Mouse (Mus musculus) embryonic facial prominence, embryonic 14.5 days (tissue): ENCODE data around the gene Cog7. TPM values are rescaled to one million over a fixed set of nuclear protein-coding genes. Genes with fewer than 3 reads are reported as not detected.

Experiments
- ATAC-seq: fragments of 200-750 bp; cut with Nextera tagmentation; 2 replicates; pipeline ENCODE4 v1.8.0; 2017; ENCODE audit warnings: low read depth, moderate number of reproducible peaks, moderate TSS enrichment
- DNase-seq: peaks from one replicate; pipeline ENCODE4 v3.0.0-alpha.2; 2015; ENCODE audit warnings: low spot score
- H3K27ac ChIP-seq: fragments of 300-500 bp; sonication (generic); replicated peaks from 2 replicates; pipeline ENCODE4 v1.5.1; 2014; ENCODE audit warnings: low read depth, mild to moderate bottlenecking, low read length, moderate library complexity
- H3K27me3 ChIP-seq: fragments of 300-500 bp; sonication (generic); replicated peaks from 2 replicates; pipeline ENCODE4 v1.6.1; 2014; ENCODE audit warnings: low read length; ENCODE audit not compliant: control insufficient read depth, insufficient read depth
- H3K36me3 ChIP-seq: fragments of 300-500 bp; sonication (generic); 2 replicates; pipeline ENCODE4 v1.6.1; 2014; ENCODE audit warnings: low read length, mixed read lengths; ENCODE audit not compliant: control insufficient read depth, insufficient read depth
- H3K4me1 ChIP-seq: fragments of 300-500 bp; sonication (generic); 2 replicates; pipeline ENCODE4 v1.6.1; 2014; ENCODE audit warnings: antibody characterized with exemption, low read length; ENCODE audit not compliant: control insufficient read depth, insufficient read depth
- H3K4me2 ChIP-seq: fragments of 300-500 bp; sonication (generic); 2 replicates; pipeline ENCODE4 v1.6.1; 2014; ENCODE audit warnings: low read depth, mild to moderate bottlenecking, low read length, moderate library complexity, mixed read lengths
- H3K4me3 ChIP-seq: fragments of 300-500 bp; sonication (generic); 2 replicates; pipeline ENCODE4 v1.5.1; 2014; ENCODE audit warnings: low read depth, mild to moderate bottlenecking, low read length
- H3K9ac ChIP-seq: fragments of 300-500 bp; sonication (generic); 2 replicates; pipeline ENCODE4 v1.6.1; 2014; ENCODE audit warnings: low read depth, mild to moderate bottlenecking, low read length, moderate library complexity, mixed read lengths
- H3K9me3 ChIP-seq: fragments of 300-500 bp; sonication (generic); 2 replicates; pipeline ENCODE4 v1.6.1; 2016; ENCODE audit warnings: low read length; ENCODE audit not compliant: control insufficient read depth
- WGBS: fragments of 180-500 bp; shearing (Covaris S2); extraction: QIAGEN DNeasy Blood & Tissue Kit; methylation state at CpG from one replicate; pipeline ENCODE4 v1.1.7; 2014; 5-methylcytosine and 5-hydroxymethylcytosine counted together
- polyA plus RNA-seq: library from polyadenylated mRNA; unstranded; fragments of >200 nt; fragmentation: Nextera tagmentation; extraction: Ambion mirVana; gene quantifications from 2 replicates; pipeline ENCODE4 v1.2.1, GENCODE M21; 2014

Cog7 gene
- polyA plus RNA-seq, 1 experiment from 2014 or later: 11.4 TPM

DNA sequence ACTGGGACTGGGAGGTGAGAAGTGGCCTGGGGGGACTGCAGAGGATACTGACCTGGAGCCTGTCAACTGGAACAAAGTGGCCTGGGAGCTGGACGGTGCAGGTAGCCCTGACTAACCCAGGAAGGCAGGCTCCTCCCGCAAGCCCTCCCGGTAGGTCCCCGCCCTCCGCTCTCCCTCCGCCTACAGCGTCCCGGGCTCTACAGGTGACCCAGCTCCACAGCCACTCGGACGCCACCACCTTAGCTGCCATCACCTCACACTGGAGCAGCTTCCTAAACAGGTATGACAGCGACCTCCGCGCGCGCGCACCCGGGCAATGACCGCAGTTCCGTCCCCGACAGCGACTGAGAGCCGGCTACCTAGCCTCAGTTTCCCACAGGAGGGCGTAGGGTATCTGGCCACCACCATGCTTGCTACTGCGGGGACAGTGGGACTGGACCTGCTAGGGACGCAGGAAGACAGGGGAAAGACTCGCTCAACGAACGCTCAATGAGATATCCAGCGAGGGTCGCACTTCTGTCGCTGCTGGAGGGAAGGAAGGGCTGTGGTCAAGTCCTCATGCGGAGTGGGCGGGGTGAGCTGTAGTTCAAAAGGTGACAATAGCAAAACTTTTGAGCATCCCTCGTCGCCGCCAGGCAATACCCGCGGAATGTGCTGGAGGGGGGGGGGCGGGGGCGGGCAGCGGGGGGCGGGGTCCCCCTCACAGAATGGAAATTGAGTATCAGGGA is 116.5 kb downstream of the Cog7 start, which contains the start of gene Scnn1b:
Gene Scnn1b (plus strand): TSS at position 181 of the 728 bp plus-strand sequence.
- no peaks in the 10 kb centered on the region for H3K4me1 ChIP-seq
- DNase-seq (no peak), ATAC-seq (no peak)
- H3K27me3 ChIP-seq: peaks cover 33% of the 10 kb centered on the region
- 2% methylated on average over 30 of the region's 42 CpGs for WGBS
- no peak within 1 kb of the TSS for H3K27ac ChIP-seq
- H3K36me3 ChIP-seq: no peaks in the 10 kb centered on the region
- peak within 1 kb of the TSS; percentile 28 for H3K4me3 ChIP-seq
- 0 out of 2 replicates have a peak within 1 kb of the TSS, but pooled peaks have one; percentile 3 for H3K9ac ChIP-seq
- peak within 1 kb of the TSS; percentile 52 for H3K4me2 ChIP-seq
- H3K9me3 ChIP-seq: no peaks in the 10 kb centered on the region

DNA sequence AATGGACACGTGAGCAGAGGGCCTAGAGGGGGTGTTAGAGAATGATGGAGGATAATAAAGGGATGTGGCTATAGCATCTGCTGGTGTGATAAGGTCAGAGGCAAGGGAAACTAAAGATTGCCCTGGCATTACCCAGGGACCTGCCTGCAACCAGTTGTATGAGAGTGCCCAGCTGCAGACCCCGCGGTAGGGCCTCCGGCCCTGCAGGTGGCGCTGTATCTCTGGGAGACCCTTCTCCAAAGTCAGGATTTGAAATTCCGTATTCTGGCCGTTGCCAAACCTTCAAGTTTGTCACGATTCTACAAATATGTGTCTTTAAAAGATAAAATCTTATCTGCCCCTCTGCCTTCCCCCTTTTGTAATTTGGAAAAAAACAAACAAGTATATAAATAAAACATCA is 122.6 kb downstream of the Cog7 start:
- DNase-seq (no peak), ATAC-seq (no peak)
- H3K4me2 ChIP-seq: no peak overlapping the region
- H3K36me3 ChIP-seq: no peaks in the 10 kb centered on the region
- WGBS: 76% methylated on average over 8 of the region's 8 CpGs
- H3K9me3 ChIP-seq: no peaks in the 10 kb centered on the region
- no peak overlapping the region for H3K9ac ChIP-seq
- peaks cover 8% of the 10 kb centered on the region for H3K27me3 ChIP-seq
- H3K27ac ChIP-seq: no peak overlapping the region
- no peak overlapping the region for H3K4me3 ChIP-seq
- no peaks in the 10 kb centered on the region for H3K4me1 ChIP-seq

DNA sequence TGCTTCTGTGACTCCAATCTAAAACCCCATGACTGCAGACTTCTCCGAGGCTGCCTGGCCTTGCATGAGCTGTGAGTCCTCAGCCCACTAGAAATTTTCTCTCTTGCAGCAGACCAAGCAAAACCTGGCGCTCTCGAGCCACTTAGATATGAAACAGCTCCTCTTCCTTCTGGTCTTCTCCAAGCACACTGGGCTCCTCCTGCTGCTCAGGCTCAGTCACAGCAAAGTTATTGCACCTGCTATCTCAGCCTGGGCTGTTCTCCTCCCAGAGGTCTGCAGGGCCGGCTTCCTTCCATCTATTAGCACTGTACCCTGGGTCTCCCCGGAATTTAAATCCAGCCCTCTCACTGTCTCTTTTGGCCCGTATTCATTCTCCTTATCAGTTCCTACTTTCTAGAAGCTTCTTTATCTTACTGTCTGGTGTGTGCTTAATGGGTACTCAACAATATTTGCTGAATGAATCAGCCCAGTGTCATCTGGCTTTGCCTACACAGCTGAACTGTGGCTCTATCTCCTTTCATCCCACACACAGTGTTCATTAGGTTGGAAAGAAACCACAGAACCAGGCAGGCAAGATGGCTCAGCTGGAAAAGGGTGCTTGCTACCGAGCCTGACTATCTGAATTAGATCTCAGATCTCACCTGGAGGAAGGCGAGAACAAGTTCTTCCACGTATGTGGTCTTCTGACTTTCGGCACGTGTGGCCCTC is 124.2 kb downstream of the Cog7 start:
- Histone ChIP-seq H3K9ac (no peak overlapping the region), H3K36me3 (no peaks in the 10 kb centered on the region), H3K27me3 (no peaks in the 10 kb centered on the region), H3K9me3 (no peaks in the 10 kb centered on the region), H3K27ac (no peak overlapping the region), H3K4me2 (no peak overlapping the region), H3K4me3 (no peak overlapping the region), H3K4me1 (no peaks in the 10 kb centered on the region)
- WGBS: 85% methylated on average over 11 of the region's 11 CpGs
- ATAC-seq: no peak
- DNase-seq: no peak

DNA sequence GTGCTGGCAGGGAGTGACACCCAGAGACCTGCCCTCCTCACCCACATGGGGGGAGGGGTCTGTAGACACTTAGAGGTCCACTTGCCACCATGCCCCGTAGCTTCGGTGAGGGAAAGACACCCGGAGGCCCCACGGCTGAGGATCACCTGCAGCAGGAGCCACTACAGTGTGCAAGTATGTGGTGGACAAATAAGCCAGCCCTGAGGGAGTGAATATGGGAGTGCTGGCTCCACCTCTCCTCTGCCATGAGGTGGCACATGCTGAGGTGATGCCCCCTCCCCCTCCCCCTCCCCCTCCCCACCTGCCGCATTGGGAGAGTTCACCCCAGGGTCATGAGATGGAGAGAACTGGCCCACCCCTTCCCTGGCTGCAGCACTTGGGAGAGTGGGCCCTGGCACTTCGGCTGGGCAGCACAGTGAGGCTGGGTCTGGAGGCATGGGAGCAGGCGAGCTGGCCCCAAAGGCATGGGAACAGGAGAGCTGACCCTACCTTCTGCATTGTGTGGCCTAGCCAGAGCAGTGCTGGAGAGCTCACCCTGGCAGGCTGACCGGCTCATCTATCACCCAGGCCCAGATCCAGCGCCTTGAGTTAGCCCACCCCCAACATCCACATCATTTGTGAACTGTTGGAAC is 132.9 kb downstream of the Cog7 start:
- Histone ChIP-seq H3K9ac (no peak overlapping the region), H3K9me3 (no peaks in the 10 kb centered on the region), H3K36me3 (no peaks in the 10 kb centered on the region), H3K27ac (no peak overlapping the region), H3K4me1 (no peaks in the 10 kb centered on the region), H3K4me2 (no peak overlapping the region), H3K27me3 (no peaks in the 10 kb centered on the region), H3K4me3 (no peak overlapping the region)
- 76% methylated on average over 8 of the region's 9 CpGs for WGBS
- DNase-seq: no peak
- ATAC-seq: no peak

DNA sequence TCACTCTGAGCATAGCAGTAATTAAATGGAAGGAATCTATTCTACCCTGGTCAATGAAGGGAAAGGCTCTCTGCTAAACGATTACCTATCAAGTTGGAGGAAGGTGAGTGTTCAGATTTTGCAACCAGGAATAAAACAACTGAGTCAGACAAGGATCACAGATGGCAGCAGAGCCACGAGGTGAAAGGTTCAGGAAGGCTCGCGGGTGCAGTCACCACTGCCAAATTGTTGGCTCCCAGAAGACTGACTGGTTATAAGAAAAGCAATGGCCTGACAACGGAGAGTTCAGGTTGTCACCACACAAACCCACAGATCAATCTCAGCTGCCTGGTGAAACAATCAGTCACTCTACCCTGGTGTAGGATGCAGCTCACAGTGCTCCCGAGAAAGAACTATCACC is 135.5 kb downstream of the Cog7 start:
- WGBS: 79% methylated on average over 6 of the region's 6 CpGs
- DNase-seq (no peak), ATAC-seq (no peak)
- Histone ChIP-seq H3K36me3 (no peaks in the 10 kb centered on the region), H3K9ac (no peak overlapping the region), H3K27me3 (no peaks in the 10 kb centered on the region), H3K4me3 (no peak overlapping the region), H3K4me1 (no peaks in the 10 kb centered on the region), H3K4me2 (no peak overlapping the region), H3K9me3 (no peaks in the 10 kb centered on the region), H3K27ac (no peak overlapping the region)

DNA sequence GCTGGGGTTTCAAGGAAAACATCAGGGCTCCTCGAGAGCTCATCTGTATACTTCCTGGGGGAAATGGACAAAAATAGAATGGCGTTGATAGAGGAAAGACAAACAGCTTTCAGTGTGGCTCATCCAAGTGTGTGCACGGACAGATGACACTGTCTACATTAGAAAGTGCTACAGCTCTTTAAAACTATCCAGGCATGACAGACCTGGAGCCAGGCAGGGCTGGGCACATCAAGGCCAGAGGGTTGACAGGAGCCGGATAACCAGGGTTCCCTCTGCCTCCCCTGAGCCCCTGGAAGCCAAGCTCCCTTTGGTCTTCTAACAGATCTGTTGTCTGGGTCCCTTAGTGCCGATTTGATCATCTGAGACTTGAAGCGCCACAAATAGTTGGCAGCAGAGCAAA is 139.3 kb downstream of the Cog7 start:
- WGBS: 67% methylated on average over 6 of the region's 6 CpGs
- no peak for DNase-seq
- no peak overlapping the region for H3K27ac ChIP-seq

DNA sequence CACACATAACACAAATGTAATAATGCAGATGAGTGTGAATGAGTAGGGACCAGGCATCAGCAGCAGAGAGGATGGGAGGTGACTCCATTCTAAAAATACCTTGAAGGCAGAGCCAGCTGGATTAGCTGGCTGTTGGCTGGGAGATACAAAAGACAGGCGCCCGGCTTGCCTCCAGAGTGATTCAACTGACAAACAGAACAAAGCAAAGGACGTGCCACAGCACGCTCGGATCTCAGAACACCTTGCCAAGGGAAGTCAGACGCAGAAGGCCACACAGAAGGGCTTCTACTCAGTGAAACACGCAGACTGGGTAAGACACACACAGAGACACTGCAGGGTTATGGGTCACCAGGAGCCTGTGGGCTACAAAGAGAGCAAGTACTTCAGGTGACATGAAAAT is 140.7 kb downstream of the Cog7 start:
- H3K9ac ChIP-seq: no peak overlapping the region
- WGBS: 72% methylated on average over 7 of the region's 7 CpGs
- ATAC-seq (peak; percentile 72), DNase-seq (peak; percentile 84)
- H3K9me3 ChIP-seq: no peaks in the 10 kb centered on the region
- H3K27ac ChIP-seq: no peak overlapping the region
- H3K36me3 ChIP-seq: no peaks in the 10 kb centered on the region
- no peak overlapping the region for H3K4me3 ChIP-seq
- H3K27me3 ChIP-seq: no peaks in the 10 kb centered on the region
- H3K4me2 ChIP-seq: no peak overlapping the region
- H3K4me1 ChIP-seq: no peaks in the 10 kb centered on the region

More for the DNA sequence above, 139.3 kb downstream of the Cog7 start:
- H3K9me3 ChIP-seq: no peaks in the 10 kb centered on the region
- H3K9ac ChIP-seq: no peak overlapping the region
- H3K4me2 ChIP-seq: no peak overlapping the region
- no peaks in the 10 kb centered on the region for H3K27me3 ChIP-seq
- H3K4me1 ChIP-seq: no peaks in the 10 kb centered on the region
- no peaks in the 10 kb centered on the region for H3K36me3 ChIP-seq
- H3K4me3 ChIP-seq: no peak overlapping the region
- no peak for ATAC-seq

DNA sequence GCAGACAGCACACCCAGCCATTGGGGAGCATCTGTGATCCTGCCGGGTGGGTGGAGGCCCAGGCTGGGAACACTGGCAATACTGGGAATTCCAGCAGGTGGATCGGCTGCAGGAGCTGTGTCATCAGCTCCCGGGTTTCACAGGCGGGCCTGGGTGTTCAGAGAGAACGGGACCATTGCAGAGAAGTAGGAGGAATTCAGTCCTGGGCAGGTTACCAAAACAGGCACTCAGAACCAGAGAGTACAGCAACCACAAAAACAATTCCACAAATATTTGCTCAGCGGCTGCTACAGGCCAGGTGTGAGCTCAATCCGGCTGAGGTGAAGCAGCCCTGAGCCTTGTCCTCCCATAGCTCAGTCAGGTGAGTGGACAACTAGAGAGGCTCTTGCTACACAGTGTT is 144.7 kb downstream of the Cog7 start:
- DNase-seq (no peak), ATAC-seq (no peak)
- Histone ChIP-seq H3K27me3 (no peaks in the 10 kb centered on the region), H3K9me3 (no peaks in the 10 kb centered on the region), H3K27ac (no peak overlapping the region), H3K36me3 (no peaks in the 10 kb centered on the region), H3K4me1 (no peaks in the 10 kb centered on the region), H3K4me3 (no peak overlapping the region), H3K9ac (no peak overlapping the region), H3K4me2 (no peak overlapping the region)
- 77% methylated on average over 7 of the region's 7 CpGs for WGBS
